Mouse (Mus musculus): ENCODE measurements at regions not wholly inside any gene's neighbourhood (a gene's known extent, or its start where the extent isn't known, plus 50 kb on each side); places are given as distances from the start of the nearest gene placed in this dataset.

DNA sequence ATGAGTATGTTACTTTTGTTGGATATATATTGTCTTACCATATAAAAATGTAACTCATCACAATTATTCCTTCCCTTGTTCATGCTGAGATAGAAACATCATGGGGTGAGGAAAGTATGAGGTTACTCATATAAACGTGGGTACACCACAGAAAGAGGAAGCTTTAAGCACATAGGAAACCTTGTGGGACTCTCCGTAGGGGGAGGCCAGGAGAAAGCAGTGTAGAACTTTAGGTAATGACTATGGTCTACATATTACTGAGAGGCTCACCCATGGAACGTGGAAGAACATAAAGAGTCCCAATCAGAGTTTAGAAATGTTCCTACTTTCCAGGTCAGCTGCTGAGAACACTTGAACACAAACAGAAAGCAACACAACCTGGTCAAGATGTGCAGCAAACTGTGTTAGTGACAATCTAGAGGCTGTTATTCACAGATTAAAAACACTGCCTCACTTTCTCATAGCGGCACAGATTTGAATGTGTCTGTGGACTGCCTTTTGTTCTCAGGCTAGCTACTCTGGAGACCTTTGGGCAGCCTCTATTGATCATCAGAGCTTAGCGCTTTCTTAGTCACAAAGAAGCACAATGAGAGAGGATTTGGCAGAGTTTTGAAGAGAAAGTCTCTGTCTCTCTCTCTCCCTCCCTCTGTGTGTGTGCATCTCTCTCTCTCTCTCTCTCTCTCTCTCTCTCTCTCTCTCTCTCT lies 51.4 kb upstream of the Tab2 start:
- 41% methylated on average over 5 of the region's 5 CpGs for WGBS
- DNase-seq (ENCODE audit: low spot score) (no peak), ATAC-seq (replicated peaks; ENCODE audit: low FRiP score) (no peak)
- no peaks in the 10 kb centered on the region for H3K9me3 ChIP-seq (ENCODE audit: control insufficient read depth, low read length)
- H3K9ac ChIP-seq (ENCODE audit: low read length): no peak overlapping the region
- no peaks in the 10 kb centered on the region for H3K36me3 ChIP-seq (ENCODE audit: control insufficient read depth, insufficient read depth, low read length)
- H3K27me3 ChIP-seq (ENCODE audit: control insufficient read depth, insufficient read depth, low read length): no peaks in the 10 kb centered on the region
- H3K4me2 ChIP-seq (ENCODE audit: low read depth, low read length, severe bottlenecking): no peak overlapping the region
- peaks cover 2% of the 10 kb centered on the region; the same call in 1 of the 2 replicates for H3K4me1 ChIP-seq (replicated peaks; ENCODE audit: control insufficient read depth, insufficient read depth, low read length)
- no peak overlapping the region for H3K4me3 ChIP-seq (ENCODE audit: low read depth, low read length)
- no peak overlapping the region for H3K27ac ChIP-seq (ENCODE audit: low read depth, low read length)

Data from forebrain, embryonic 11.5 days (tissue).